Mouse (Mus musculus): ENCODE measurements around the gene Chit1. TPM values are rescaled to one million over a fixed set of nuclear protein-coding genes. Genes with fewer than 3 reads are reported as not detected.

Chit1 gene
- total and polyA plus RNA-seq, 3 experiments, result not detected

DNA sequence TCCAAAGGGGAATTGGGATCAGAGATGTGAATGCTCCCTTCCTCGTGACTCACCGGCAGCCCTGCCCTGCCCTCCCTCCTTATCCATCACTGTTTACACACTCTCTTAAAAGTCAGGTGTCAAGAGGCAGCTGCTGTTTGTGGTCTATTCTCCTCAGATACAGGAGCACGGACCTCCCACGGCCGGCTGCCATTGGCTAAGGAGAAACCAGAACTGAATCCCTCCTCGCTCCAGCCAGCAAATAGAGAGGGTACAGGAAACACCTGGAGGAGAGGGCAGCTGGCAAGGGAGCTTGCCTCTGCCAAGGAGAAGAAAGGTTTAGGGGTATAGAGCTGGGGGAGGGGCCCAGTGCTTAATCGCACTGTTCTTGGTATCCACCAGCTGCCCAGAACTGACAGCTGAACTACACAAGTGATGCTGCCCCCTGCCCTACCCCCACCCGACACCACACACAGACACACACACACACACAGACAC is 43.9 kb upstream of the Chit1 start:
- Histone ChIP-seq H3K4me1 (ENCODE audit: control insufficient read depth in 1 of 2, insufficient read depth in 2 of 2, low read length in 2 of 2) (peaks cover 12 to 32% of the 10 kb centered on the region in 2 experiments), H3K79me2 (ENCODE audit: control insufficient read depth, insufficient read depth, low read length, poor library complexity) (no peaks in the 10 kb centered on the region), H3K4me3 (ENCODE audit: control insufficient read depth in 1 of 2, insufficient read depth in 1 of 2, low read depth in 2 of 2, low read length in 2 of 2) (no peak overlapping the region), H3K9me3 (replicated peaks; ENCODE audit: insufficient read depth, low read length) (no peaks in the 10 kb centered on the region), H3K9ac (ENCODE audit: control insufficient read depth, low read depth, low read length, poor library complexity, severe bottlenecking) (no peak overlapping the region), H3K27ac (ENCODE audit: control insufficient read depth, low read depth, low read length) (no peak overlapping the region), H3K27me3 (ENCODE audit: control insufficient read depth in 1 of 2, insufficient read depth in 2 of 2, low read length in 2 of 2) (no peaks in the 10 kb centered on the region), H3K36me3 (ENCODE audit: control insufficient read depth in 1 of 2, insufficient read depth in 2 of 2, low read length in 2 of 2) (peaks cover 0 to 16% of the 10 kb centered on the region in 2 experiments; a peak in 2 of 4 replicates)
- TF ChIP-seq ETS1 (IDR thresholded peaks at IDR 0.05; ENCODE audit: low read depth, low read length) (peak; percentile 90), MAZ (IDR thresholded peaks at IDR 0.05; ENCODE audit: low read depth, low read length) (0 out of 2 replicates have a peak, but pooled peaks have one; percentile 25), ZMIZ1 (IDR thresholded peaks at IDR 0.05; ENCODE audit: low read depth, low read length) (no peak), RCOR1 (IDR thresholded peaks at IDR 0.05; ENCODE audit: low read depth, low read length) (peak; percentile 14; the same call in 1 of the 2 replicates), TCF12 (IDR thresholded peaks at IDR 0.05; ENCODE audit: low read depth, low read length) (peak; percentile 85), POLR2AphosphoS2 (IDR thresholded peaks at IDR 0.05; ENCODE audit: low read length) (no peak), RAD21 (IDR thresholded peaks at IDR 0.05; ENCODE audit: low read depth, low read length) (no peak), SIN3A (IDR thresholded peaks at IDR 0.05; ENCODE audit: low read length) (peak; percentile 51; the same call in 1 of the 2 replicates), BHLHE40 (IDR thresholded peaks at IDR 0.05; ENCODE audit: borderline replicate concordance, low read depth, low read length) (peak; percentile 58; the same call in 1 of the 2 replicates), MXI1 (IDR thresholded peaks at IDR 0.05; ENCODE audit: low read depth, low read length) (no peak), USF1 (IDR thresholded peaks at IDR 0.05; ENCODE audit: low read depth, low read length) (peak; percentile 56; the same call in 1 of the 2 replicates), SMC3 (IDR thresholded peaks at IDR 0.05; ENCODE audit: low read depth, low read length) (no peak), ZNF384 (IDR thresholded peaks at IDR 0.05; ENCODE audit: low read depth, low read length) (no peak), MYC (IDR thresholded peaks at IDR 0.05; ENCODE audit: low read depth, low read length) (no peak), JUND (IDR thresholded peaks at IDR 0.05; ENCODE audit: low read depth, low read length) (no peak), MYB (IDR thresholded peaks at IDR 0.05; ENCODE audit: low read depth, low read length) (no peak), TBP (IDR thresholded peaks at IDR 0.05; ENCODE audit: low read depth, low read length) (no peak), TAL1 (IDR thresholded peaks at IDR 0.05; ENCODE audit: low read length) (peak; percentile 28), CHD2 (IDR thresholded peaks at IDR 0.05; ENCODE audit: low read length) (no peak), ELF1 (IDR thresholded peaks at IDR 0.05; ENCODE audit: low read depth, low read length) (no peak)
- peak; percentile 57 for DNase-seq (ENCODE audit: low read depth, low spot score)

- peaks cover 0 to 33% of the 10 kb centered on the region in 2 experiments; a peak in 2 of 4 replicates for H3K36me3 ChIP-seq (ENCODE audit: control insufficient read depth in 1 of 2, insufficient read depth in 2 of 2, low read length in 2 of 2)
- no peak overlapping the region for H3K9ac ChIP-seq (ENCODE audit: control insufficient read depth, low read depth, low read length, poor library complexity, severe bottlenecking)
- H3K79me2 ChIP-seq (ENCODE audit: control insufficient read depth, insufficient read depth, low read length, poor library complexity), result no peaks in the 10 kb centered on the region
- no peak for DNase-seq (ENCODE audit: low read depth, low spot score)
- no peak for TF ChIP-seq ZMIZ1 (IDR thresholded peaks at IDR 0.05; ENCODE audit: low read depth, low read length)
- TF ChIP-seq EP300 (IDR thresholded peaks at IDR 0.05; ENCODE audit: low read depth in 1 of 2, low read length in 2 of 2), result no peak
- no peak for TF ChIP-seq ZNF384 (IDR thresholded peaks at IDR 0.05; ENCODE audit: low read depth, low read length)
- no peak for TF ChIP-seq ELF1 (IDR thresholded peaks at IDR 0.05; ENCODE audit: low read depth, low read length)
- no peak for TF ChIP-seq BHLHE40 (IDR thresholded peaks at IDR 0.05; ENCODE audit: borderline replicate concordance, low read depth, low read length)
- TF ChIP-seq MYC (IDR thresholded peaks at IDR 0.05; ENCODE audit: low read depth, low read length), result no peak
- TF ChIP-seq TCF12 (IDR thresholded peaks at IDR 0.05; ENCODE audit: low read depth, low read length), result no peak
- no peaks in the 10 kb centered on the region for H3K9me3 ChIP-seq (replicated peaks; ENCODE audit: insufficient read depth, low read length)
- H3K4me3 ChIP-seq (ENCODE audit: control insufficient read depth in 1 of 2, insufficient read depth in 1 of 2, low read depth in 2 of 2, low read length in 2 of 2), result no peak overlapping the region
- H3K27ac ChIP-seq (ENCODE audit: control insufficient read depth, low read depth, low read length), result no peak overlapping the region
- peaks cover 23 to 56% of the 10 kb centered on the region in 2 experiments for H3K4me1 ChIP-seq (ENCODE audit: control insufficient read depth in 1 of 2, insufficient read depth in 2 of 2, low read length in 2 of 2)
- H3K27me3 ChIP-seq (ENCODE audit: control insufficient read depth in 1 of 2, insufficient read depth in 2 of 2, low read length in 2 of 2), result no peaks in the 10 kb centered on the region
Measured at GRCm38 (mm10) chr1:134070099-134070669, 40.9 kb upstream of the Chit1 start.

All from MEL (cell line).